Mouse (Mus musculus) right cerebral cortex, postnatal 14 days (tissue): ENCODE results near the gene Foxg1.

Source experiments
- DNase-seq: peaks from one replicate; pipeline ENCODE4 v3.0.0; 2022

The Foxg1 gene

GRCm38 (mm10) chr12:49386081-49386805 lies 3.8 kb downstream of the Foxg1 start:
- DNase-seq: no peak

- no peak for DNase-seq
Observed at GRCm38 (mm10) chr12:49387856-49388598, 5.6 kb downstream of the Foxg1 start.

GRCm38 (mm10) chr12:49389666-49390065 lies 7.2 kb downstream of the Foxg1 start:
- DNase-seq: no peak

GRCm38 (mm10) chr12:49390257-49390656 lies 7.8 kb downstream of the Foxg1 start:
- DNase-seq: no peak

- DNase-seq: no peak
Observed at GRCm38 (mm10) chr12:49390926-49391304, 8.5 kb downstream of the Foxg1 start.

- peak; percentile 67 for DNase-seq
Observed at GRCm38 (mm10) chr12:49391305-49392040, 9.0 kb downstream of the Foxg1 start.

- DNase-seq: no peak
Observed at GRCm38 (mm10) chr12:49392041-49392390, 9.6 kb downstream of the Foxg1 start.

GRCm38 (mm10) chr12:49392876-49393275 lies 10.4 kb downstream of the Foxg1 start:
- no peak for DNase-seq

GRCm38 (mm10) chr12:49393639-49394038 lies 11.2 kb downstream of the Foxg1 start:
- DNase-seq: no peak

- DNase-seq: no peak
Observed at GRCm38 (mm10) chr12:49394181-49394580, 11.7 kb downstream of the Foxg1 start.

- DNase-seq: no peak
Observed at GRCm38 (mm10) chr12:49394836-49395235, 12.4 kb downstream of the Foxg1 start.

GRCm38 (mm10) chr12:49395969-49396368 lies 13.5 kb downstream of the Foxg1 start:
- DNase-seq: no peak

- DNase-seq: no peak
Observed at GRCm38 (mm10) chr12:49396776-49397175, 14.3 kb downstream of the Foxg1 start.

- DNase-seq: no peak
Observed at GRCm38 (mm10) chr12:49397443-49398162, 15.1 kb downstream of the Foxg1 start.

GRCm38 (mm10) chr12:49398163-49398540 lies 15.7 kb downstream of the Foxg1 start:
- DNase-seq: no peak

- no peak for DNase-seq
Observed at GRCm38 (mm10) chr12:49398636-49399035, 16.2 kb downstream of the Foxg1 start.

GRCm38 (mm10) chr12:49399611-49400010 lies 17.2 kb downstream of the Foxg1 start:
- no peak for DNase-seq

- no peak for DNase-seq
Observed at GRCm38 (mm10) chr12:49400036-49400852, 17.8 kb downstream of the Foxg1 start.

- no peak for DNase-seq
Observed at GRCm38 (mm10) chr12:49400853-49401118, 18.3 kb downstream of the Foxg1 start.

- peak; percentile 53 for DNase-seq
Observed at GRCm38 (mm10) chr12:49401119-49401795, 18.8 kb downstream of the Foxg1 start.

GRCm38 (mm10) chr12:49401796-49402130 lies 19.3 kb downstream of the Foxg1 start:
- no peak for DNase-seq

GRCm38 (mm10) chr12:49409833-49410232 lies 27.4 kb downstream of the Foxg1 start:
- DNase-seq: no peak
